Mouse (Mus musculus) stomach, embryonic 16.5 days (tissue): ENCODE measurements around the gene Arhgef28. TPM values are rescaled to one million over a fixed set of nuclear protein-coding genes. Genes with fewer than 3 reads are reported as not detected.
A peak's percentile ranks its signal among the peaks of the same experiment; 100 is the strongest.

Experiments
- ATAC-seq: fragments of 200-750 bp; cut with Nextera tagmentation; 2 replicates; pipeline ENCODE4 v1.8.0; 2017; ENCODE audit warnings: moderate number of reproducible peaks, moderate TSS enrichment; ENCODE audit not compliant: insufficient read depth, low FRiP score
- H3K27ac ChIP-seq: fragments of 300-500 bp; sonication (generic); 2 replicates; pipeline ENCODE4 v1.5.1; 2014; ENCODE audit warnings: low read length
- H3K27me3 ChIP-seq: fragments of 300-500 bp; sonication (generic); 2 replicates; pipeline ENCODE4 v1.6.1; 2014; ENCODE audit warnings: low read length, control low read depth, mixed read lengths; ENCODE audit not compliant: control insufficient read depth, insufficient read depth
- H3K36me3 ChIP-seq: fragments of 300-500 bp; sonication (generic); 2 replicates; pipeline ENCODE4 v1.6.1; 2014; ENCODE audit warnings: low read length; ENCODE audit not compliant: control insufficient read depth, insufficient read depth
- H3K4me1 ChIP-seq: fragments of 300-500 bp; sonication (generic); 2 replicates; pipeline ENCODE4 v1.6.1; 2014; ENCODE audit warnings: low read length, control low read depth, mixed read lengths; ENCODE audit not compliant: control insufficient read depth, insufficient read depth
- H3K4me2 ChIP-seq: fragments of 300-500 bp; sonication (generic); 2 replicates; pipeline ENCODE4 v1.6.1; 2014; ENCODE audit warnings: low read depth, low read length, mixed read lengths
- H3K4me3 ChIP-seq: fragments of 300-500 bp; sonication (generic); replicated peaks from 2 replicates; pipeline ENCODE4 v1.5.1; 2014; ENCODE audit warnings: mild to moderate bottlenecking, low read length
- H3K9ac ChIP-seq: fragments of 300-500 bp; sonication (generic); 2 replicates; pipeline ENCODE4 v1.6.1; 2014; ENCODE audit warnings: low read length
- H3K9me3 ChIP-seq: fragments of 300-500 bp; sonication (generic); replicated peaks from 2 replicates; pipeline ENCODE4 v1.6.1; 2016; ENCODE audit warnings: low read length, control low read depth; ENCODE audit not compliant: control insufficient read depth
- WGBS: fragments of 180-500 bp; shearing (Covaris S2); extraction: QIAGEN DNeasy Blood & Tissue Kit; methylation state at CpG from one replicate; pipeline ENCODE4 v1.1.7; 2014; 5-methylcytosine and 5-hydroxymethylcytosine counted together
- polyA plus RNA-seq: library from polyadenylated mRNA; unstranded; fragments of >200 nt; fragmentation: Nextera tagmentation; extraction: Ambion mirVana; gene quantifications from 2 replicates; pipeline ENCODE4 v1.2.1, GENCODE M21; 2015

Gene Arhgef28
- polyA plus RNA-seq, 1 experiment from 2014 or later, result 26.6 TPM

DNA sequence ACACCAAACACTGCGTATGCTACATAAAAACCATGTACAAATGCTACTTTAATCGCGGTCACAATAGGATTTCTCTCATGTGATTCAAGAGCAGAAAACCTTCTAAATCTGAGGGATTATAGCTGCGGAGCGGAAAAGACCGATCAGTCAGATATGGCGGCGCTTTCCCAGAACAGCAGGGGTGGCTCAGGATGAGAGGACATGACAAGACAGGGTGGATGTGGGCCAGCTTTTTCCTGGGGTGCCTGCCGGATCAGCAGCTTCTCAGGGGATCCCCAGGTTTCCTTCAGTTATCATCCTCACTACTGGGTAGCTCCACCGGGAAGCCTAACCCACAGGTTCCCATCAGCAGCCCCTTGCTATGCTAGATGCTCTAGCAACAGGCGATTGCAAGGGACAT lies 204.5 kb downstream of the Arhgef28 start:
- H3K4me3 ChIP-seq, result no peak overlapping the region
- WGBS, result 53% methylated on average over 11 of the region's 11 CpGs
- H3K27ac ChIP-seq, result peak overlapping the region; percentile 8; the same call in 1 of the 2 replicates
- no peaks in the 10 kb centered on the region for H3K9me3 ChIP-seq
- H3K4me1 ChIP-seq, result peaks cover 18% of the 10 kb centered on the region
- H3K27me3 ChIP-seq, result no peaks in the 10 kb centered on the region
- no peak overlapping the region for H3K9ac ChIP-seq
- ATAC-seq, result no peak
- H3K36me3 ChIP-seq, result no peaks in the 10 kb centered on the region
- H3K4me2 ChIP-seq, result no peak overlapping the region

GRCm38 (mm10) chr13:98000841-98001240 lies 205.4 kb downstream of the Arhgef28 start:
- no peak overlapping the region for H3K9ac ChIP-seq
- H3K36me3 ChIP-seq, result no peaks in the 10 kb centered on the region
- H3K4me3 ChIP-seq, result no peak overlapping the region
- no peak for ATAC-seq
- no peak overlapping the region for H3K27ac ChIP-seq
- H3K4me1 ChIP-seq, result peaks cover 18% of the 10 kb centered on the region
- WGBS, result 80% methylated on average over 9 of the region's 9 CpGs
- H3K9me3 ChIP-seq, result no peaks in the 10 kb centered on the region
- no peak overlapping the region for H3K4me2 ChIP-seq
- no peaks in the 10 kb centered on the region for H3K27me3 ChIP-seq

DNA sequence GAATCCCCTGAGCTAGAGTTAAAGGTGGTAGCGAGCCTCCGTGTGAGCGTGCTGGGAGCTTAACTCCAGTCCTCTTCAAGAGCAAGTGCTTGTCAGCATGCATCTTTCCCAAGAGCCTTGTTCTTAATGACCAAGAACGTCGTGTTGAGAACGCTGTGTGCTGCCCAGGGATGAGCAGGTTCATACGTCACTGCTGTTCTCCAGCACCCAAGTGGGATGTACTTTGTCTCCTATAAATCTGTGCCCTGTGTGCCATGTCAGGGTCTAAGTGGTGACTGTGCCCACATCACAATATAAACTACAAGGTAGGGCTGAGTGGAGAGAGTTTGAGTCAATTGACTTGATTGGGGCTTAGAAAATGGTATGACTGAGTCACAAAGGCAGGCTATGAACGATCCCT lies 207.1 kb downstream of the Arhgef28 start:
- 46% methylated on average over 8 of the region's 8 CpGs for WGBS
- ATAC-seq, result no peak
- H3K27me3 ChIP-seq, result no peaks in the 10 kb centered on the region

DNA sequence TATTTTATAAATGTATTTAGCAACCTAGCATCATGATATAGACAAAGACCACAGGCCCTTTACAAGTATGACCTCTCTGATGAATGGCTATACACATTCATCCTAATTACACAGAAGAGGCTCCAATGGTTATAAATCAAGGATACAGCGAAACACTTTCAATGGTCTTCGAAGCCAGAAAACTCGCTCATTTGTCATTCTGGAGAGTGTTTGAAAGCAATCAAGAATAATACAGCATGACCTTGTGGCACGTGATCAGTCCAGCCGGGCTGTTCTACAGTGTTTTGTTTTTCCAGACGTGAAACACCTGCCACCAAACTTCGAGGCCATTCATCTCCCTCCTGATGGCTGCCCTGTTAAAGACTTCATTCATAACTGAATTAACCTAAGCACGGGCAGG lies 207.7 kb downstream of the Arhgef28 start:
- Histone ChIP-seq H3K4me1 (peaks cover 12% of the 10 kb centered on the region), H3K4me2 (no peak overlapping the region), H3K4me3 (no peak overlapping the region), H3K9ac (no peak overlapping the region), H3K36me3 (0 out of 2 replicates have a peak, but pooled peaks cover under 1% of the 10 kb centered on the region), H3K27me3 (no peaks in the 10 kb centered on the region), H3K9me3 (no peaks in the 10 kb centered on the region), H3K27ac (no peak overlapping the region)
- WGBS, result 21% methylated on average over 8 of the region's 8 CpGs
- ATAC-seq, result peak; percentile 63; the same call in 1 of the 2 replicates

More for the DNA sequence above, 207.1 kb downstream of the Arhgef28 start:
- H3K27ac ChIP-seq, result no peak overlapping the region
- no peak overlapping the region for H3K9ac ChIP-seq
- H3K4me2 ChIP-seq, result no peak overlapping the region
- H3K4me3 ChIP-seq, result no peak overlapping the region
- H3K4me1 ChIP-seq, result peaks cover 12% of the 10 kb centered on the region
- no peaks in the 10 kb centered on the region for H3K9me3 ChIP-seq
- no peaks in the 10 kb centered on the region for H3K36me3 ChIP-seq

GRCm38 (mm10) chr13:97990939-97991338 lies 215.3 kb downstream of the Arhgef28 start:
- H3K9me3 ChIP-seq, result no peaks in the 10 kb centered on the region
- H3K9ac ChIP-seq, result no peak overlapping the region
- H3K4me2 ChIP-seq, result no peak overlapping the region
- ATAC-seq, result no peak
- H3K27ac ChIP-seq, result no peak overlapping the region
- H3K36me3 ChIP-seq, result 0 out of 2 replicates have a peak, but pooled peaks cover 3% of the 10 kb centered on the region
- no peaks in the 10 kb centered on the region for H3K4me1 ChIP-seq
- 47% methylated on average over 8 of the region's 8 CpGs for WGBS
- no peak overlapping the region for H3K4me3 ChIP-seq
- no peaks in the 10 kb centered on the region for H3K27me3 ChIP-seq

DNA sequence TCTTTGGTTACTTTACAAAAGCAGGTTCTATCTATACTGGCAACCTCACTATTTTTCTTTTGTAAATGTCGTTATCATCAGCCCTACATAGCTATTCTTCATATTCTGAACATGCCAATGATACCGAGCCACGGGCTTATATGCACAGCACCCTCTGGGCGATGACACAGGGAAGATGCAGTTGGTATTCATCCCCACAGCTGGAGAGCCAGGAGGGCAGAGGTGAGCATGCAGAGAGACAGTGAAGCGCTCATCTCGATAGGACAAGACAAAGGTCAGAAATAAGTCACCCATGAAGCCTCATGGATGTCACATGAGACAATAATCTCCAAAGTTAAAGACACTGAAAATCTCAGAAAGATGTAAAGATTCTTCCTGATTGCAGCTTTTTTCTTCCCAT lies 217.4 kb downstream of the Arhgef28 start:
- H3K27me3 ChIP-seq, result no peaks in the 10 kb centered on the region
- H3K9me3 ChIP-seq, result no peaks in the 10 kb centered on the region
- H3K9ac ChIP-seq, result no peak overlapping the region
- WGBS, result 90% methylated on average over 6 of the region's 6 CpGs
- 0 out of 2 replicates have a peak, but pooled peaks cover 3% of the 10 kb centered on the region for H3K36me3 ChIP-seq
- no peak overlapping the region for H3K27ac ChIP-seq
- no peaks in the 10 kb centered on the region for H3K4me1 ChIP-seq
- no peak for ATAC-seq
- no peak overlapping the region for H3K4me2 ChIP-seq
- H3K4me3 ChIP-seq, result no peak overlapping the region

DNA sequence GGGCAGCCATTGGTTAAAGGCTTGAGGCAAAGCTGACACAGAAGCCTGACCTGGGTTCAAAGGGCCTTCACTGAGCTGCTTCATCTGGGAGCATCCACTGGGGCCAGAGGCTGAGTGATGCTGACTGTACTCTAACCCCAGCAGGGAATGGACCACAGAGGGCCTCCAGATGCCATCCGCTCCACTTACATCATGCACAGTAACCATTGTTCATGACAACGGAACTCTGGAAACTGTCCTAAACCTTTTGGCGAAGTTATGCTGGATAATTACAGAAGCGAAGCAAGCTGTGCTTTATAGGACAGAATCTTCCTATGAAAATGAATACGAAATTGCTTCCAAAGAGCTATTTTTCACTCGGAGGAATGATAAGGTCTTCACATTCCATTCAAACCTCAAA lies 219.5 kb downstream of the Arhgef28 start:
- Histone ChIP-seq H3K9ac (no peak overlapping the region), H3K4me3 (no peak overlapping the region), H3K27me3 (no peaks in the 10 kb centered on the region), H3K27ac (no peak overlapping the region), H3K4me2 (no peak overlapping the region), H3K9me3 (no peaks in the 10 kb centered on the region), H3K4me1 (peaks cover 3% of the 10 kb centered on the region; the same call in 1 of the 2 replicates), H3K36me3 (no peaks in the 10 kb centered on the region)
- no peak for ATAC-seq
- 78% methylated on average over 6 of the region's 6 CpGs for WGBS

DNA sequence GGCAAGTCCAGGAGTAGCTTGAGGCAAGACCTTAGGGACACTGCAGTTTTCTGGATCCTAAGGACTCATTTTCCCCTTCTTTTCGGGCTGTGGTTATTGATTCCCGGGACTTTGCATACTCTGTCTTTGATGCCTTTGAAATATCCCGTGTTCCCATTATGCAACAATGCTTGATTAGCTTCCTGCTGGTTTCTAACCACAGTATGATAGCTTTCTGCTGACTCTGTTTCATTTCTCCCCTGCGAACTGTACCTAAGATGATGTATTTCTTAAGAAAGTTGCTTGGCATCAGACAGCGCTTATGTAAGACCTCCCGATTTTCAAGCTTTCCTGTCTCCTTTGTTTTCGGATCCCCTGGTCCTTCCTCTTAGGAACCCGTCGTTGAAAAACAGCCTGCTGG lies 229.1 kb downstream of the Arhgef28 start:
- H3K4me2 ChIP-seq, result no peak overlapping the region
- ATAC-seq, result no peak
- WGBS, result 82% methylated on average over 9 of the region's 9 CpGs
- H3K9me3 ChIP-seq, result no peaks in the 10 kb centered on the region
- H3K9ac ChIP-seq, result no peak overlapping the region
- H3K27me3 ChIP-seq, result no peaks in the 10 kb centered on the region
- no peak overlapping the region for H3K4me3 ChIP-seq
- H3K4me1 ChIP-seq, result peaks cover 5% of the 10 kb centered on the region; the same call in 1 of the 2 replicates
- H3K27ac ChIP-seq, result no peak overlapping the region
- H3K36me3 ChIP-seq, result no peaks in the 10 kb centered on the region

DNA sequence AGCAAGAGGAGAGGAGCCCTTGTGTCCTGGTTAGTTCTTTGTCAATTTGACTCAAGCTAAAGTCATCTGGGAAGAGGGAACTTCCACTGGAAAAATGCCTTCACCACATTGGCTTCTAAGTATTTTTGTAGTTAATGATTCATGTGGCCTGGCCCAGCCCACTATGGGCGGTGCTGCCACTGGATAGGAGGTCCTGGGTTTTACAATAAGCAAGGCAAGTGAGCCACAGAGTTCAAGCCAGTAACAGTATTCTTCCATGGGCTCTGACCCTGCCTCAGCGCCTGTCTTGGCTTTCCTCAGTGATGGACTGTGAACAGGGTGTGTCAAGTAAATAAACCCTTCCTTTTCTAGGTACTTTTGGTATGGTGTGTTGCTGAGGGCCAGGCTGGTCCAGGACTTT lies 229.6 kb downstream of the Arhgef28 start:
- H3K4me3 ChIP-seq, result no peak overlapping the region
- ATAC-seq, result peak; percentile 64; the same call in 1 of the 2 replicates
- no peaks in the 10 kb centered on the region for H3K36me3 ChIP-seq
- no peaks in the 10 kb centered on the region for H3K9me3 ChIP-seq
- no peaks in the 10 kb centered on the region for H3K27me3 ChIP-seq
- no peak overlapping the region for H3K27ac ChIP-seq
- no peak overlapping the region for H3K4me2 ChIP-seq
- no peak overlapping the region for H3K9ac ChIP-seq
- 0 out of 2 replicates have a peak, but pooled peaks cover 2% of the 10 kb centered on the region for H3K4me1 ChIP-seq
- 78% methylated on average over 2 of the region's 2 CpGs for WGBS
